Mouse (Mus musculus): ENCODE results near the gene Gm49337. TPM values are rescaled to one million over a fixed set of nuclear protein-coding genes. Genes with fewer than 3 reads are reported as not detected.
A peak's percentile ranks its signal among the peaks of the same experiment; 100 is the strongest.

Gene Gm49337
- polyA plus RNA-seq (2012; rRNA removed) = not detected in 2 replicates

GRCm38 (mm10) chr4:116173072-116173471 is at the start of gene Gm49337, which contains the start of gene 1700042G07Rik:
Gene Gm49337 (plus strand): TSS chr4:116173384.
Gene 1700042G07Rik (plus strand): TSS chr4:116173372.
- Histone ChIP-seq H3K4me1 (ENCODE audit: control insufficient read depth, insufficient read depth, insufficient read length, low read length) (peaks cover 32% of the 10 kb centered on the region), H3K27me3 (ENCODE audit: control insufficient read depth, insufficient read depth, low read length) (no peaks in the 10 kb centered on the region)
- no peak for TF ChIP-seq CTCF (IDR thresholded peaks at IDR 0.05; ENCODE audit: extremely low read depth, insufficient read length, insufficient replicate concordance, low read depth, low read length)
- no peak for TF ChIP-seq POLR2A (IDR thresholded peaks at IDR 0.05; ENCODE audit: low read depth, low read length)

DNA sequence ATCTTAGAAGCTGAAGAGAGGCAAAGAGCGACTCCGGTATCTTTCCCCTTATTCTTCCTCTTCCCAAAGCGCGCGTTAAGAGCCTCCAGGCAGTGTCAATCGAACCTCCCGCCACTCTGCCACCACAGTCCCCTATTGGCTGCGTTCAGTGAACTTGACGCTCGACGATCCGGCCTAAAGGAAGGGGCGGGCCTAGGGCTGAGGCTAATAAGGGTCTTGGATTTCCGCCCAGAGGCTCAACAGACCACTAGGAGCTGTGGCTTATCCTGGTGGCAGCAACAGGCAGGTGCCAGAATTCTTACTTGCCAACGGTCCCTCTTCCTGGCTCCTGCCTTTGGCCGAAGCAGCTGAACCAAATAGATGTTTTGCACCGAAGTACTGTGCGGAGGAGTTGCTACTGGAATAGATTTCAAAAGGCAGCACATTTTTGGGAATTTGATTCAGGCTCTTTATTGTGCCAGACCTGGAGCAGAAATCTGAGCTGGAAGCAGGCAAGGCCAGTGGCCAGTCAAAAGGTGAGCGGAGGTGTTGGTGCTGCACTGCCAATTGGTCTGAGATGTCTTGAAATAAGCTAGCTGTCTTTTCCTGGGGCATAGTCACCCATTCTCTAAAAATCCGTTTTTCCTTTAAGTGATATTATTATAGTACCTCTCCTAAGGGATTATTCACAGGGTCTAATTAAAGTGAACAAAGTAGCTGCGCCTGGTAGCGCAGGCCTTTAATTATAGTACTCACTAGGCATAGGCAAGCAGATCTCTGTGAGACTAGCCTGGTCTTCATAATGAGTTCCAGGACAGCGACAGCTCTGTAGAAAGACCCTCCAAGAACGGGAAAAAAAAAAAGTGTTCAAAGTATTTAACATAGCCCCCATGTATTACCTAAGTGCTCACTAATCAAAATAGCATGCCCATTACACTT is 49.3 kb upstream of the Gm49337 start, which contains the start of the genes Rad54l and Pomgnt1:
Gene Rad54l, minus strand, starts transcription at position 89 of the 918 bp plus-strand sequence.
Gene Pomgnt1, plus strand, starts transcription at position 239 of the 918 bp plus-strand sequence.
- H3K4me1 ChIP-seq (ENCODE audit: control insufficient read depth, insufficient read depth, insufficient read length, low read length) = peaks cover 7% of the 10 kb centered on the region; the same call in 1 of the 2 replicates
- H3K36me3 ChIP-seq (ENCODE audit: control insufficient read depth, insufficient read depth, low read length) = no peaks in the 10 kb centered on the region
- no peak within 1 kb of the TSS for H3K27ac ChIP-seq (ENCODE audit: insufficient read depth, low read depth, low read length)
- TF ChIP-seq POLR2A (IDR thresholded peaks at IDR 0.05; ENCODE audit: low read depth, low read length) (no peak; the same call in 1 of the 2 replicates), CTCF (IDR thresholded peaks at IDR 0.05; ENCODE audit: extremely low read depth, insufficient read length, insufficient replicate concordance, low read depth, low read length) (no peak)
- 3% methylated on average over 24 of the region's 24 CpGs for WGBS
- peak within 1 kb of the TSS; percentile 85 for H3K4me3 ChIP-seq (ENCODE audit: low read depth, low read length)
- no peaks in the 10 kb centered on the region for H3K27me3 ChIP-seq (ENCODE audit: control insufficient read depth, insufficient read depth, low read length)

More at GRCm38 (mm10) chr4:116173072-116173471, at the start of gene Gm49337, which contains the start of gene 1700042G07Rik:
- Histone ChIP-seq H3K4me3 (ENCODE audit: low read depth, low read length) (no peak within 1 kb of the TSS), H3K36me3 (ENCODE audit: control insufficient read depth, insufficient read depth, low read length) (no peaks in the 10 kb centered on the region), H3K27ac (ENCODE audit: insufficient read depth, low read depth, low read length) (no peak within 1 kb of the TSS)
- 88% methylated on average over 6 of the region's 6 CpGs for WGBS

- H3K4me1 ChIP-seq (ENCODE audit: control insufficient read depth, insufficient read depth, insufficient read length, low read length) = peaks cover 7% of the 10 kb centered on the region; the same call in 1 of the 2 replicates
- no peaks in the 10 kb centered on the region for H3K36me3 ChIP-seq (ENCODE audit: control insufficient read depth, insufficient read depth, low read length)
- no peak for TF ChIP-seq POLR2A (IDR thresholded peaks at IDR 0.05; ENCODE audit: low read depth, low read length)
- no peak for TF ChIP-seq CTCF (IDR thresholded peaks at IDR 0.05; ENCODE audit: extremely low read depth, insufficient read length, insufficient replicate concordance, low read depth, low read length)
- 68% methylated on average over 4 of the region's 4 CpGs for WGBS
- no peak overlapping the region for H3K4me3 ChIP-seq (ENCODE audit: low read depth, low read length)
- no peak overlapping the region for H3K27ac ChIP-seq (ENCODE audit: insufficient read depth, low read depth, low read length)
- H3K27me3 ChIP-seq (ENCODE audit: control insufficient read depth, insufficient read depth, low read length) = no peaks in the 10 kb centered on the region
Observed at GRCm38 (mm10) chr4:116125803-116126386, 47.3 kb upstream of the Gm49337 start.

DNA sequence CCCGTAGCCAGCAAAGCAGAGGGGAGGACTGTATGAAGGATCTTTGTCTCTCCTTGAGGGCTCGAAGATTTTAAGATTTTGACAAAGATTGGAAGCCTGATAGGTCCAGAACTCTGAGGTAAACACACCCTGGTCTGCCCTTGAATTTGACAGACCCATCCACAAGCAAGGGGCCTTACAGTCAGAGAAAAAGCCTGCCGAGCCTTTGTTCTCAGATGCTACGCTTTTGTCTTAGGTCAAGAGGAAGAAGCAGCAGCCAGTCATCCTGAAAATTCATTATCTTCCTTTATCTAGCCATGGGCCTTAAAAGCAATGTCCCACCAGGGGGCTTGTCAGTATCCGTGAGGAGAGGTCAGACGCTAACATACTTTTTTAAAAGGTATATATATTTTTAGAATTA is 45.2 kb upstream of the Gm49337 start:
- WGBS = 91% methylated on average over 6 of the region's 6 CpGs
- TF ChIP-seq CTCF (IDR thresholded peaks at IDR 0.05; ENCODE audit: extremely low read depth, insufficient read length, insufficient replicate concordance, low read depth, low read length) = no peak
- TF ChIP-seq POLR2A (IDR thresholded peaks at IDR 0.05; ENCODE audit: low read depth, low read length) = no peak
- H3K36me3 ChIP-seq (ENCODE audit: control insufficient read depth, insufficient read depth, low read length) = no peaks in the 10 kb centered on the region
- no peak overlapping the region for H3K27ac ChIP-seq (ENCODE audit: insufficient read depth, low read depth, low read length)
- peaks cover 5% of the 10 kb centered on the region; the same call in 1 of the 2 replicates for H3K4me1 ChIP-seq (ENCODE audit: control insufficient read depth, insufficient read depth, insufficient read length, low read length)
- no peaks in the 10 kb centered on the region for H3K27me3 ChIP-seq (ENCODE audit: control insufficient read depth, insufficient read depth, low read length)
- H3K4me3 ChIP-seq (ENCODE audit: low read depth, low read length) = no peak overlapping the region

DNA sequence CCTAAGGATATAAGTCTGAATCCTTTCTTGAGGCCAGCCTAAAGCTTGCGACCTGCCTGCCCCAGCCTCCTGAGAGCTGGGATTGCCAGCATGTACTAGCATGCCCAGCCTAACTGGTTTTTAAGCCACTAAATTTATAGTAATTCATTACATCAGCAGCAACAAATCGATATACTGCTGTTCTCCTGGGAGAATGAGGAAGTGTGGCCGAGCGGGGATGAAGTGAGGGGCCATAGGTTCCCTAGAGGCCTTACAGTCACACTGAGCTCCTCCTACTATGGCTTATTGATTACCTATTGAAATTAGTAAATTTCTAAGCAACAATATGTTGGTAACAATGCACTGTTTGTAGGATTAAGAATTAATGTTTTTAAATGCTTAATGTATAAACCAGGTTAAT is 40.1 kb upstream of the Gm49337 start:
- Histone ChIP-seq H3K27ac (ENCODE audit: insufficient read depth, low read depth, low read length) (no peak overlapping the region), H3K36me3 (ENCODE audit: control insufficient read depth, insufficient read depth, low read length) (no peaks in the 10 kb centered on the region), H3K27me3 (ENCODE audit: control insufficient read depth, insufficient read depth, low read length) (no peaks in the 10 kb centered on the region), H3K4me3 (ENCODE audit: low read depth, low read length) (no peak overlapping the region), H3K4me1 (ENCODE audit: control insufficient read depth, insufficient read depth, insufficient read length, low read length) (no peaks in the 10 kb centered on the region)
- WGBS = 46% methylated on average over 4 of the region's 4 CpGs
- TF ChIP-seq POLR2A (IDR thresholded peaks at IDR 0.05; ENCODE audit: low read depth, low read length) (no peak), CTCF (IDR thresholded peaks at IDR 0.05; ENCODE audit: extremely low read depth, insufficient read length, insufficient replicate concordance, low read depth, low read length) (no peak)

DNA sequence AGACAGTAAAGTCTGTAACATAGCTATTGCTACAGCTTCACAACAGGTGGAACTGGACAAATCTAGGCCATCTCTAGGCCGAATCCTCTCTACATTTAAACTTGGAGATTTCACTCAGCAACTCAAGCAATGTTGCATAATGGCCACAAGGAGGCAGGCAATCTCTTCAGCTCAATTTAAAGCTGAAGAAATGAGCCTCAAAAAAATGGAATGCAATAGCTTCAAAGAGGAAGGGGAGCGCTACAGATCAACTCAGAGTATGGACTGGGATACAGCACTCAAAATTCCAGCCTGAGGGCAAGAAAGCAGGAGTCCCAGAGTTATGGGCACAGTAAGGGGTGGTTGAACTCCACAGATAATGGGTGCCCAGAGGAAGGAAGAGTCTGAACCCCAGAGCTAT is 38.2 kb upstream of the Gm49337 start:
- no peaks in the 10 kb centered on the region for H3K27me3 ChIP-seq (ENCODE audit: control insufficient read depth, insufficient read depth, low read length)
- TF ChIP-seq CTCF (IDR thresholded peaks at IDR 0.05; ENCODE audit: extremely low read depth, insufficient read length, insufficient replicate concordance, low read depth, low read length) (peak; percentile 42; the same call in 1 of the 2 replicates), POLR2A (IDR thresholded peaks at IDR 0.05; ENCODE audit: low read depth, low read length) (no peak)
- 39% methylated on average over 2 of the region's 2 CpGs for WGBS

More for the DNA sequence above, 38.2 kb upstream of the Gm49337 start:
- Histone ChIP-seq H3K4me1 (ENCODE audit: control insufficient read depth, insufficient read depth, insufficient read length, low read length) (no peaks in the 10 kb centered on the region), H3K27ac (ENCODE audit: insufficient read depth, low read depth, low read length) (no peak overlapping the region), H3K4me3 (ENCODE audit: low read depth, low read length) (no peak overlapping the region), H3K36me3 (ENCODE audit: control insufficient read depth, insufficient read depth, low read length) (no peaks in the 10 kb centered on the region)

All from small intestine, adult 2 months (tissue).